In genomic region chr5:148624649-148625405, GRCm38 (mm10) we compare ENCODE assay signal across 11 mouse cellular contexts.
DNase-seq lines count a peak whose midpoint lies in the region; ATAC-seq and TF ChIP-seq lines count a peak whose summit lies in the region.
"Had no signal": no experiment of that assay in that cellular context is flagged by ENCODE, and none has a peak within 500 bp of the region (broad histone marks: within the 10 kb centered on the region; RNA-seq: fewer than 3 reads in every experiment).

No protein-coding gene starts in this region.

- no peaks in the 10 kb centered on the region for H3K9me3 ChIP-seq in hindbrain, embryonic 11.5 days (ENCODE audit: control insufficient read depth, low read length)
- no peaks in the 10 kb centered on the region for H3K9me3 ChIP-seq in midbrain, embryonic 16.5 days (replicated peaks; ENCODE audit: control insufficient read depth, low read length, poor library complexity, severe bottlenecking)
- no peaks in the 10 kb centered on the region for H3K9me3 ChIP-seq in intestine, postnatal 0 days (ENCODE audit: control insufficient read depth)
- H3K9me3 ChIP-seq: embryonic facial prominence, embryonic 13.5 days; limb, embryonic 15.5 days had no signal

- peak; percentile 72 for DNase-seq in R1 (ENCODE audit: low read depth, low spot score)
- peak; percentile 61 for DNase-seq in embryo, embryonic 10.5 days (ENCODE audit: low spot score)
- DNase-seq in hindbrain, embryonic 11.5 days (ENCODE audit: low spot score): peak; percentile 65
- no peak for DNase-seq in layer of hippocampus, adult 18-20 months (ENCODE audit: low spot score in 2 of 2)
- DNase-seq in kidney, postnatal 4 days: no peak
- DNase-seq in left cerebral cortex, postnatal 36 days (ENCODE audit: low spot score in 2 of 2): no peak
- DNase-seq: gastrocnemius, postnatal 25 days had no signal

- H3K4me1 ChIP-seq in hindbrain, embryonic 11.5 days (replicated peaks; ENCODE audit: control insufficient read depth, insufficient read depth, low read length): 0 out of 2 replicates have a peak, but pooled peaks cover 2% of the 10 kb centered on the region
- peaks cover 14% of the 10 kb centered on the region for H3K4me1 ChIP-seq in midbrain, embryonic 16.5 days (ENCODE audit: control insufficient read depth, insufficient read depth, low read length)
- H3K4me1 ChIP-seq in intestine, postnatal 0 days (replicated peaks; ENCODE audit: control insufficient read depth, insufficient read depth, low read length): no peaks in the 10 kb centered on the region
- H3K4me1 ChIP-seq: limb, embryonic 15.5 days had no signal

- H3K27me3 ChIP-seq in hindbrain, embryonic 11.5 days (ENCODE audit: control insufficient read depth, insufficient read depth, low read length): no peaks in the 10 kb centered on the region
- no peaks in the 10 kb centered on the region for H3K27me3 ChIP-seq in midbrain, embryonic 16.5 days (ENCODE audit: control insufficient read depth, insufficient read depth, low read depth, low read length)
- H3K27me3 ChIP-seq in intestine, postnatal 0 days (replicated peaks; ENCODE audit: control insufficient read depth, insufficient read depth, low read length): no peaks in the 10 kb centered on the region
- H3K27me3 ChIP-seq: limb, embryonic 15.5 days had no signal

- peak overlapping the region; percentile 71 for H3K27ac ChIP-seq in hindbrain, embryonic 11.5 days (ENCODE audit: low read depth, low read length)
- H3K27ac ChIP-seq in midbrain, embryonic 16.5 days (ENCODE audit: low read length): peak overlapping the region; percentile 73
- H3K27ac ChIP-seq in intestine, postnatal 0 days (ENCODE audit: low read depth, low read length): no peak overlapping the region
- H3K27ac ChIP-seq: embryonic facial prominence, embryonic 13.5 days; limb, embryonic 15.5 days had no signal

- no peak overlapping the region for H3K4me2 ChIP-seq in hindbrain, embryonic 11.5 days (replicated peaks; ENCODE audit: low read depth, low read length)
- H3K4me2 ChIP-seq in midbrain, embryonic 16.5 days (ENCODE audit: low read length): peak overlapping the region; percentile 16
- H3K4me2 ChIP-seq in intestine, postnatal 0 days (replicated peaks; ENCODE audit: low read depth): no peak overlapping the region
- H3K4me2 ChIP-seq: embryonic facial prominence, embryonic 13.5 days; limb, embryonic 15.5 days had no signal

- no peak overlapping the region for H3K4me3 ChIP-seq in hindbrain, embryonic 11.5 days (ENCODE audit: low read depth, low read length)
- H3K4me3 ChIP-seq in midbrain, embryonic 16.5 days (ENCODE audit: low read depth, low read length): no peak overlapping the region
- no peak overlapping the region for H3K4me3 ChIP-seq in intestine, postnatal 0 days (ENCODE audit: low read depth, low read length)
- H3K4me3 ChIP-seq: embryonic facial prominence, embryonic 13.5 days; limb, embryonic 15.5 days had no signal

- 64% methylated on average over 21 of the region's 21 CpGs for WGBS in hindbrain, embryonic 11.5 days
- 44% methylated on average over 21 of the region's 21 CpGs for WGBS in midbrain, embryonic 16.5 days
- 83% methylated on average over 21 of the region's 21 CpGs for WGBS in intestine, postnatal 0 days

- peak; percentile 84 for ATAC-seq in hindbrain, embryonic 11.5 days (ENCODE audit: low FRiP score)
- peak; percentile 69 for ATAC-seq in midbrain, embryonic 16.5 days
- no peak for ATAC-seq in intestine, postnatal 0 days

- intact Hi-C loops in left cerebral cortex, postnatal 36 days (cut with DNase I): loop anchor here (5.0 kb wide), 1 partner anchor 73 kb away; the partner anchor contains the start of gene Ubl3

- no peak overlapping the region for H3K9ac ChIP-seq in hindbrain, embryonic 11.5 days (ENCODE audit: low read depth, low read length)
- no peak overlapping the region for H3K9ac ChIP-seq in midbrain, embryonic 16.5 days (ENCODE audit: low read depth, low read length)
- H3K9ac ChIP-seq in intestine, postnatal 0 days (ENCODE audit: low read depth, low read length): no peak overlapping the region
- H3K9ac ChIP-seq: embryonic facial prominence, embryonic 13.5 days; limb, embryonic 15.5 days had no signal

- H3K36me3 ChIP-seq in hindbrain, embryonic 11.5 days (ENCODE audit: control insufficient read depth, insufficient read depth, low read length): no peaks in the 10 kb centered on the region
- H3K36me3 ChIP-seq in midbrain, embryonic 16.5 days (ENCODE audit: control insufficient read depth, insufficient read depth, low read length): no peaks in the 10 kb centered on the region
- no peaks in the 10 kb centered on the region for H3K36me3 ChIP-seq in intestine, postnatal 0 days (ENCODE audit: control insufficient read depth, insufficient read depth)
- H3K36me3 ChIP-seq: embryonic facial prominence, embryonic 13.5 days; limb, embryonic 15.5 days had no signal

- no peak for TF ChIP-seq CTCF in intestine, postnatal 0 days (IDR thresholded peaks at IDR 0.05; ENCODE audit: low read depth)

Comparison
In these comparisons a context has a peak if more than half of its experiments do, and no peak if none do; other contexts are left out.
1. DNase-seq: peak in R1 (single experiment), embryo, embryonic 10.5 days (single experiment) and hindbrain, embryonic 11.5 days (single experiment); none in layer of hippocampus, adult 18-20 months (0 of 2), kidney, postnatal 4 days (0 of 2) and left cerebral cortex, postnatal 36 days (0 of 2).